Mouse (Mus musculus) spleen, postnatal 14 days (tissue): Measurements from ENCODE around the gene Baat.
"Not testable (repeated sequence)": the region's sequence is repeated elsewhere in the genome, so short reads cannot be mapped to it uniquely, and the experiment has no call there.

Source experiments
- DNase-seq, 2 experiments: peaks; one replicate each; pipeline ENCODE4 v3.0.0; 2021 to 2022; ENCODE audit warnings: low spot score in 2 of 2

Baat gene

DNA sequence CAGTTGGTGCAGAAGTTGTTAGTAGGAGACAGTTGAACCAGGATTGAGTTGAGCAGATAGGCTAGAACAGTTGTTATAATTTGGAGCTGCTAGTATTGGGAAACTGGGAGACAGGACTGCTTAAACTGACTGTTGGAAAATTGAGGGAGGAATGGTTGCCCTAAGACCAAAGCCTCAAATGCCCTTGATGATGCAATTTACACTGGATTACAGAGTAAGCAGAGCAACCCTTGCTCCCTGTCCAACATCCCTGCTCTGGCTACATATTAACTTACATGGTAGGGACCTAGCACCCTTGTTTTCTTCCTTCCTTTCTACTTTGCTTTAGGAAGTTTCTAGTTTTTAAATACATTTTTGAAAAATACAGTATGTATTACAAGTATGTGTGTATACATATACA, 20.9 kb downstream of the Baat start:
- DNase-seq, result no peak

DNA sequence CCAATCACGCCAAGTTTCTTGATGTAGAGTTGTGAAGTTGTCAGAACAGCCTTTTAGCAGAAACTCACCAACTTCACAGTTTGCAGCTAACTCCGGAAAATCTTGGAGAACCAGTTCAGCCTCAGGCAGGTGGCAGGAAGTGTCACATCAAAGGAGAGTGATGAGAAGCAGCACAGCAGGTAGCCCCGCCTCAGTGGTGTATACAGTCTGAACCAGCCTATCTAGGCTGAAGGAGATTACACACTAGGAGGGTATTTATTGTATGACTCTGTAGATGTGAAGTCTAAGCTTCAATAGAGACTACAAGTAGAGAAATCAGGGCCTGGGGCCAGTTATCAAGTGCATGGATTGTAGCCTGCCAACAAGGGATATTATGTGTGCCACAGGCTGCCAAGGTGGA, 25.5 kb downstream of the Baat start:
- no peak for DNase-seq

DNA sequence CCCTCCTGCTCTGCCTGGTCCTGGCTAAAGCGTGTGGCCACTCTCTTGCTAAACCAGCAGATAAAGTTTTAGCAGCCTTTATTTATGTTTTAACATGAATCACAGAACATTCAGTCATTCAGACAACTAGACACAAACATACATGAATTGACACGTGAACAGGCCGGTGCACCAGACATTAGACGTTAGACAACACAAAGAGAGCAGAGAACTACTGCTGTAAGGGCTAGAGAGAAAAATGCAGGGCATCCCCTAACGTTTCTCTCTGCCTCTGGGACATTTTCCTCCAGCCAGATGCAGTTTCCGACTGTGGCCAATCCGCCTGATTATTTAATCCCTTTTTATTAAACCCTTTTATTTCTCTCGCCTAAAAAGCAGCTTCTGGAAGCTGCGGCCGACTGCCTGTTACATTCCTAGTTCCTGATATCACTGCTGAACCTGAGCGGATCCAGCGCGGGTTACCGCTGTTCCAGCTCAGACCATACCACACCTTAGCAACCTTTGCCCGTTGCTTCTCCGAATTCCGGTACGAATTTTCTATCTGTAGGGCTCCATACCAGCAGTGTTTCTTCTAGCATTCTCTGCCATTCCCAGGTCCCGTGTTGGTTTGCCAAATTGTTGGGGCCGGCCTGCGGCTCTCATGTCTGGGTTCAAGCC, 26.1 kb downstream of the Baat start:
- DNase-seq, result no peak

DNA sequence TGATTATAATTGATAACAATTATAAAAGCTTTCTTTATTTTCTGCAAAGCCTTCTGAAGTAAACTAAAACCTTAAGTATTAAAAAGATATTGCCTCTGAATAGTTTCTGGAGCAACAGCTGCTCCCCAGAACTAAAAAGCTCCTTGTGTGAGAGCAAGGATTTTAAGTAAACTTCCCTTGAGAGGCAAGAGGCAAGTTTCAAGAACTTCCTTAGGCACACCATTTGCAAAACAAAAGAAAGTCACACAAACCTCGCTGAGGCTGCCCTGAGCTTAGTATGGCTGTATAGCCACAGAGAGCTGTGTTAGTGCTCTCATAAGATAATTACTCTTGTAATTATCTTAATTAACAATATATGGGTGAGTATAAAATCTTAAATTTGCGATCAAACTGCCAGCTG, 27.3 kb downstream of the Baat start:
- not testable (repeated sequence) for DNase-seq

DNA sequence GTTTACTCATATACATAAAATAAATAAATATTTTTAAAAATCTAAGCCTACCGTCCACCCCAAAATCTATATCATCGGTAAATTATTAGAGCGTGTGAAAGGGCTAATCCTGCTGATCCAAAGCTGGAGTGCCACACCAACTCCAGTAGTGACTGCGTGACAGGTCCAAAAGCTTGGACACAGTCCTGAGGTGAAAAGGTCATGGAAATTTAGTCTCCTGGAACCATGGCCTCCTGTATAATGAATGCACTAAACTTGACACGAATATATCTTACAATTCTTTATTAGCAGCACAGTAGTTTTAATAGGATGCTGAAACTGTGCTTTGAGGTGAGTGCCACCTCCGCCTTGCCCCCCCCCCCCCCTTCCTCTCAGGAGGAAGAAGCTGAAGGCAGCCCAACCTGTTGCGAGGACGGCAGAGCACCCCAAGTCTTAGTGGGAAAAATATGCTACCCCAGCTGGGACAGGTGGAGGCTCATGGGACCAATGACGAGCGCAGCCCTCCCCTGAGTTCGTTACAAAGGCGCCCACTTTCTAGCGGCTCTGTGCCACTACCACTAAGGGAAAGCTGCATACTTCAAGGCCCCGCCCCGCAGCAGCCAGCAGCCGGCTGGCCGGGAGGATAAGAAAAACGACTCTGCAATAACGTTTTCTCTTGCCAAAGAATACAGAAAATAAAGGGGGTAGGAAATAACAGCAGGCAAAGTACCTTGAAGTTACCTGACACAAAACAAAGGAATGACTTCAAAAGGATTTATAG, 28.1 kb downstream of the Baat start:
- peak; percentile 19 to 33 for DNase-seq

DNA sequence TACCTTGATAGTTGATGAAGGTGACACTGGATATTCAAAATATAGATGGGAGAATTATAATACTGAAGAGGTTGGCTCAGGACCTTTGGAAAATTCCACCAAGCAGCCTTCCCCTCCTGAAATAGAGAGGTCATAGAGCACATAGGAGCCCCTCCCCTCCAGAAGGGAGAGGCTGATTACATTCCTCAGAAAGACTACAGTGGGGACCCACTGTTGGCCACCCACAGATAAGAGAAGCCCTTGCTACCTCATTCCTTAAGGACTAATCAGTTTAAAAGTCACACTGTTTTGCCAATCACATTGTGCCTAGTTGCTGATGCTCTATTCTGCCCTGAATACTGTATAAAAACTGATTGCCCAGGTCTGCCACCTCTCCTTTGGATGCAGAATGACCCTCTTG, 31.8 kb downstream of the Baat start:
- DNase-seq, result no peak

DNA sequence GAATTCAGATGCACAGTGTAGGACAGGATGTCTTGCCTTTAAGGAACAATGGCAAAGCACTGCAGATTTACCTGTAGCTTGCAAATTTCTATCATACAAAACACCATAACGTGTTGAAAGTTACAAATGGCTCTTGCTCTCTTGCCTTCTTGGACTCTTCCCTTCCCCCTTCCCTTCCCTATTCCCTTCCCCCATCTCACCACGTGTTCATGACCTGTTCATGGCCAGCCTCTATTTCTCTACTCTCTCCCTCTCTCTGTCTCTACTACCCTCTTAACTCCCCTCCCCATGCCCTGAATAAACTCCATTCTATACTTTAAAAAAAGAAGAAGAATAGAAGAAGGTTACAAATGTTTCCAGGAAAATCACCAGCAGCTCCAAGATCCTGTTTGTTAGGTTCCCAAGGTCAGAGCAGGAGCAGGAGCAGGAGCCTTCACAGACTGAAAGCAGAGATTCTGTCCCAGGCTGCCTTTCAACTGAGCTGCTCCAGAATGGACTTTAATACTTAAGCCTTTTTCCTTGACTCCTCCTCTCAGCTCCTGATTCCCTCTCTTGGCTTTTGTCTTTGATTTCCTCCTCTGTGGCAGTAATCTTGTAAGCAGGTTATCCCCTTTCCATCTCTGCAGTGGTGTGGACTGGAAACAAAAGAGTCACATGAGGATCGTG, 32.8 kb downstream of the Baat start, which contains the start of gene Acnat1:
Gene Acnat1 (minus strand): TSS at position 478 of the 666 bp plus-strand sequence.
- no peak for DNase-seq

DNA sequence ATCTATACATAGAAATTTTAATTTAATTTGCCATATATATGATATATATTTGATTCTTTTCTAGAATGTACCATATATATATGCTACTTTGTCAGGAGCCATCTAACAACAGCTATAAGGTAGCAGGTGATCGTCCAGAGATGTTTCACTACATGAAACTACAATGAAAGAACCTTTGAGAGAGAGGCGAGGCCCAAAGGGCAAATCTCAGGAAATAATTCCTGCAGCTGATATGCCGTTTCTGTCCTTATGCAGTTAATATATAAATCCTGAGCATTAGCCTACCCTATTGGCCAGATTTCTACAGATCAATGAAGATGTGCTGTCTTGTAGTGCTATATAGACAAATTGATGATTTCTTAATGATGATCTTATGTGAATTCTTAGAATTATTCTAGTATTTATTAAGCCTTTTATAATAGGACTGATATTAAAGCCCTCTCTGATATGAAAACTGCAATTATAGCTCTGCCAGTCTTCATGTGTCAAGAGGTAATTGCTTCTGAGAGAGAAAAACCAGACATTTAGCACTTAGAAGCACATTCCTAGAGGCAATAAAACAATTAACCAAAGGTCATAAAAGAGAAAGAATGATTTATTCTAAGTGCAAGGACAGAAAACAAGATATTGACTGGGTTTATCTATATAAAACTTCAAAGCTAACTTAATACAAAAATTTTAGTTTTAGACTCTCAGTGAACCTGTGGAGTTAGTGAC, 36.8 kb downstream of the Baat start:
- no peak for DNase-seq

DNA sequence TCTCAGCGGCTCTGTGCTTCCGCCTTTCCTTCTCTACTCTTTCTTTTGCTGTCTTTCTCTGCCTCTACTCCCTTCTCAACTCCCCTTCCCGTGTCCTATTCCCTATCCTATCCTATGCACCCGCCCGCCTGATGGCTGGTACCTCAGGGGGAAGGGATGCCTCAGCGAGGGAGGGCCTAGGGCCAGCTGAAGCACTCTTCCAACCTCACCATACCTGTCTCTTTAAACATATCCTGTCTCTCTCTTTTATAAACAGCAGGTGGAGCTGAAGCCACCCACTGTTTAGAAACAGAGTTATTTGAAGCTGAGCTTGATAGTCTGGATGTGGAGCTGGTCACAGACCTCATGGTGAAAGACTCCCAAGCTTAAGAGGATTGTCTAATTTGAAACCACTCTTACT, 39.0 kb downstream of the Baat start:
- no peak for DNase-seq

DNA sequence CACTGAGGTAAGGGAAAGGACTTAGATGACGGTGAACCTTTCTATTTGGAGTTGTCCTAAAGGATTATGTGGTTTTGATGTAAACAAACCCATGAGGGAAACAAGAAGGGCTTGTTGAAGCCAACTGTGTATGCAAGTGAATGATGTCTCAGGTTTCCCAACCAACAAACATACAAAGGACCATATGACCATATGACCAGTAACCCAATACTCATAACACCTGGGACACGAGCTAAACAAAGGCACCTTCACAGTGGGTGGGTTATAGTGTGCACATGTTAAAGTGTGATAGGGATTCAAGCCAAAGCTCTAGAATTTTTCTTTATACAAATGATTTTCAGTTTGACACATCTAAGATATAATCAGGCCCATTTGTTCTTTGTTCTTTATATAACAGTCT, 50.2 kb downstream of the Baat start:
- no peak for DNase-seq

DNA sequence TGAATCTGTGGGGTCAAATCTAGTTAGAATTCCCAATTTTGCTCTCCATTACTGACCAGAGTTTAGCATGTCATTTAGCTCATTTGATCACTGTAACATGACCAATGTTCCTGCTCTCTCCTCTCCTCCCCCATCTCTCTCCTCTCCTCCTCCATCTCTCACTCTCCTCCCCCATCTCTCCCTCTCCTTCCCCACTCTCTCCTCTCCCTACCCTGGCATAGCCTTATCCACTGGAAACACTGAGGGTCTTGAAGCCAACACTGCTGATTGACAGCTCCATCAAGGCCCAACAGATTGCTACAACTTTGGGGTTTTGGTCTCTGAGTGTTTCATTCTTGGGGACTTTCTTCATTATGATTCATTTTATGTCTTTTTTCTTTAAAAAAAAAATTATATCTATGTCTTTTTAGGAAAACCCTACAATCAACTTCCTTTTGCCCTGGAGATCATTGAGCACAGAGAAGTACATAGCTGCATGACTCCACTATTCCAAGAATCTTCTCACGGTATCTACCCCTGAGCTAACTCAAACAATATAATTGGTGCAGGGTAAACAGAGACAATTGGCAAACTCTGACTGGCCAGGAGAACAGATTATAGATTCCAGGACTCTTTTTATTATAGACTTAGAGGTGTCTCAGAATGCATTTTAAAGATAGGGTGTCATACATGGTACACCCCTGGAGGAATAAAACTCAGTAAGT, 54.4 kb downstream of the Baat start:
- no peak for DNase-seq

DNA sequence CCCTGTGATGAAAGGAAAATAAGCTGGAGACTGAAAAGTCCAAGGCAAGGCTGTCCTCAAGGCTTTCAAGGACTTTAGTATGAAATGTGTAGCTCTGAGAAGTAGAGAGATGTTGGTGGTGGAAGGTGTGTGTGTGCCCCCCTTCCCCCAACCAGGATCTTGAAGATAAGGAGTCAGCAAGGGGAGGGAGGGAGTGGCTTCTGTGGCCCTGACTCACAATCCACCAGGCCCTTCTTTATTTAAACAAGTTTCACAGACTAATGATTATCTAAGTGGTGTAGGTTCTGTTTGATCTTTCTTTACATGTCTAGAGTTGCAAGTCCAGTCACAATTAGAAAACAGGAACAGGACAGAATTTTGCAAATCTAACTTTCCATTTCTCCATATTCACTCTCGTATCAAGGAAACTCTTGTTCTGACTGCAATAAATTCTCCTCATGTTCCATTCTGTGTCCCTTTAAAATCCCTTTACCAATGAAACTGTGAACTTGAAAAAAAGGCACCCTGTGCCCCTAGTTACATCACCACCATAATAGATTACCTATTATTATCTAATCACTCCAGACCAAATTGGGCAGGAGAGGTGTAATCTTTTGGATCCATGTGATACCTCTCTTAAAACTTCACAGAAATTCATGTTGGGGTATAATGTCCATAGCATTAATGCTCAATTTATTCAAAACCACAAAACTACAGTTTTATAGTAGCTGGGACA, 55.1 kb downstream of the Baat start:
- not testable (repeated sequence) for DNase-seq
